Comparison of ENCODE assay signal across 11 mouse cellular contexts in genomic region chr4:100129201-100129600, GRCm38 (mm10). TPM values are rescaled to one million over a fixed set of nuclear protein-coding genes. Genes with fewer than 3 reads are reported as not detected.
DNase-seq lines count a peak whose midpoint lies in the region; ATAC-seq lines count a peak whose summit lies in the region.
"Had no signal": no experiment of that assay in that cellular context is flagged by ENCODE, and none has a peak within 500 bp of the region (broad histone marks: within the 10 kb centered on the region; RNA-seq: fewer than 3 reads in every experiment).

No protein-coding gene starts in this region.

- WGBS in hindbrain, embryonic 15.5 days = 55% methylated on average over 5 of the region's 5 CpGs
- WGBS in hindbrain, embryonic 11.5 days = 75% methylated on average over 5 of the region's 5 CpGs
- WGBS in embryonic facial prominence, embryonic 15.5 days = 43% methylated on average over 5 of the region's 5 CpGs
- WGBS in liver, embryonic 11.5 days = 75% methylated on average over 5 of the region's 5 CpGs

- no peak for ATAC-seq in hindbrain, embryonic 15.5 days (ENCODE audit: low FRiP score, low read depth)
- ATAC-seq in hindbrain, embryonic 11.5 days (ENCODE audit: low FRiP score) = no peak
- ATAC-seq in embryonic facial prominence, embryonic 15.5 days (ENCODE audit: insufficient number of reproducible peaks, low FRiP score, low TSS enrichment, low read depth) = no peak
- ATAC-seq in liver, embryonic 11.5 days (replicated peaks; ENCODE audit: low FRiP score) = no peak

- no peaks in the 10 kb centered on the region for H3K9me3 ChIP-seq in hindbrain, embryonic 15.5 days
- no peaks in the 10 kb centered on the region for H3K9me3 ChIP-seq in hindbrain, embryonic 11.5 days (ENCODE audit: control insufficient read depth, low read length)
- no peaks in the 10 kb centered on the region for H3K9me3 ChIP-seq in embryonic facial prominence, embryonic 15.5 days (replicated peaks)
- no peaks in the 10 kb centered on the region for H3K9me3 ChIP-seq in liver, embryonic 11.5 days (ENCODE audit: control insufficient read depth, low read length)
- H3K9me3 ChIP-seq: G1E; limb, embryonic 12.5 days; midbrain, embryonic 12.5 days had no signal

- no peak overlapping the region for H3K4me3 ChIP-seq in hindbrain, embryonic 15.5 days
- no peak overlapping the region for H3K4me3 ChIP-seq in hindbrain, embryonic 11.5 days (ENCODE audit: low read depth, low read length)
- no peak overlapping the region for H3K4me3 ChIP-seq in embryonic facial prominence, embryonic 15.5 days (replicated peaks)
- no peak overlapping the region for H3K4me3 ChIP-seq in liver, embryonic 11.5 days (ENCODE audit: low read depth, low read length)
- H3K4me3 ChIP-seq: limb, embryonic 12.5 days; midbrain, embryonic 12.5 days had no signal

- H3K27me3 ChIP-seq in hindbrain, embryonic 15.5 days = no peaks in the 10 kb centered on the region
- no peaks in the 10 kb centered on the region for H3K27me3 ChIP-seq in hindbrain, embryonic 11.5 days (ENCODE audit: control insufficient read depth, insufficient read depth, low read length)
- H3K27me3 ChIP-seq in embryonic facial prominence, embryonic 15.5 days = no peaks in the 10 kb centered on the region
- no peaks in the 10 kb centered on the region for H3K27me3 ChIP-seq in liver, embryonic 11.5 days (replicated peaks; ENCODE audit: control insufficient read depth, insufficient read depth, low read length)
- H3K27me3 ChIP-seq: midbrain, embryonic 12.5 days had no signal

- no peak overlapping the region for H3K9ac ChIP-seq in hindbrain, embryonic 15.5 days
- no peak overlapping the region for H3K9ac ChIP-seq in hindbrain, embryonic 11.5 days (ENCODE audit: low read depth, low read length)
- no peak overlapping the region for H3K9ac ChIP-seq in embryonic facial prominence, embryonic 15.5 days
- no peak overlapping the region for H3K9ac ChIP-seq in liver, embryonic 11.5 days (ENCODE audit: low read depth, low read length)
- H3K9ac ChIP-seq: limb, embryonic 12.5 days; midbrain, embryonic 12.5 days had no signal

- H3K36me3 ChIP-seq in hindbrain, embryonic 15.5 days = no peaks in the 10 kb centered on the region
- H3K36me3 ChIP-seq in hindbrain, embryonic 11.5 days (ENCODE audit: control insufficient read depth, insufficient read depth, low read length) = no peaks in the 10 kb centered on the region
- no peaks in the 10 kb centered on the region for H3K36me3 ChIP-seq in embryonic facial prominence, embryonic 15.5 days
- no peaks in the 10 kb centered on the region for H3K36me3 ChIP-seq in liver, embryonic 11.5 days (ENCODE audit: control insufficient read depth, insufficient read depth, low read length)
- H3K36me3 ChIP-seq: G1E; limb, embryonic 12.5 days; midbrain, embryonic 12.5 days had no signal

- peaks cover 10% of the 10 kb centered on the region for H3K4me1 ChIP-seq in hindbrain, embryonic 15.5 days (replicated peaks)
- no peaks in the 10 kb centered on the region for H3K4me1 ChIP-seq in hindbrain, embryonic 11.5 days (replicated peaks; ENCODE audit: control insufficient read depth, insufficient read depth, low read length)
- H3K4me1 ChIP-seq in embryonic facial prominence, embryonic 15.5 days = peaks cover 29% of the 10 kb centered on the region
- no peaks in the 10 kb centered on the region for H3K4me1 ChIP-seq in liver, embryonic 11.5 days (replicated peaks; ENCODE audit: control insufficient read depth, insufficient read depth, low read length)

- 0 out of 2 replicates have a peak overlapping the region, but pooled peaks have one; percentile 23 for H3K27ac ChIP-seq in hindbrain, embryonic 15.5 days (replicated peaks)
- no peak overlapping the region for H3K27ac ChIP-seq in hindbrain, embryonic 11.5 days (ENCODE audit: low read depth, low read length)
- 0 out of 2 replicates have a peak overlapping the region, but pooled peaks have one; percentile 40 for H3K27ac ChIP-seq in embryonic facial prominence, embryonic 15.5 days (replicated peaks)
- no peak overlapping the region for H3K27ac ChIP-seq in liver, embryonic 11.5 days (ENCODE audit: low read depth, low read length)
- H3K27ac ChIP-seq: limb, embryonic 12.5 days; midbrain, embryonic 12.5 days had no signal

- no peak overlapping the region for H3K4me2 ChIP-seq in hindbrain, embryonic 15.5 days
- no peak overlapping the region for H3K4me2 ChIP-seq in hindbrain, embryonic 11.5 days (replicated peaks; ENCODE audit: low read depth, low read length)
- H3K4me2 ChIP-seq in embryonic facial prominence, embryonic 15.5 days (replicated peaks) = 0 out of 2 replicates have a peak overlapping the region, but pooled peaks have one; percentile 8
- H3K4me2 ChIP-seq in liver, embryonic 11.5 days = no peak overlapping the region
- H3K4me2 ChIP-seq: limb, embryonic 12.5 days; midbrain, embryonic 12.5 days had no signal

- no peak for DNase-seq in hindbrain, embryonic 11.5 days (ENCODE audit: low spot score)
- DNase-seq in 3T3-L1 (ENCODE audit: low read depth, low spot score) (peak; percentile 20), NIH3T3 (ENCODE audit: low read depth) (peak; percentile 56)
- DNase-seq in right cerebral cortex, postnatal 4 days = no peak
- DNase-seq in liver, embryonic 11.5 days (ENCODE audit: low spot score) = no peak
- DNase-seq: adrenal gland, postnatal 25 days had no signal

RNA-seq across cellular contexts. Expression of gene Ror1, which starts 33.6 kb away (rescaled TPM):
- polyA plus RNA-seq in hindbrain, embryonic 15.5 days (2015; fragmentation: Nextera tagmentation; extraction: Ambion mirVana) = 1.6 and 1.9 TPM in 2 replicates
- polyA plus RNA-seq in hindbrain, embryonic 11.5 days (2014; fragmentation: Nextera tagmentation; extraction: Ambion mirVana) = 5.7 and 6.4 TPM in 2 replicates
- polyA plus RNA-seq in embryonic facial prominence, embryonic 15.5 days (2015; fragmentation: Nextera tagmentation; extraction: Ambion mirVana) = 9.3 and 11.7 TPM in 2 replicates
- 3.9 and 4.1 TPM in 2 replicates for polyA plus RNA-seq in liver, embryonic 11.5 days (2014; fragmentation: Nextera tagmentation; extraction: Ambion mirVana)
- polyA plus RNA-seq: G1E had no signal

Comparison
In these comparisons a context has a peak if more than half of its experiments do, and no peak if none do; other contexts are left out.
1. H3K27ac ChIP-seq: peak in hindbrain, embryonic 15.5 days (single experiment) and embryonic facial prominence, embryonic 15.5 days (single experiment); none in hindbrain, embryonic 11.5 days (single experiment) and liver, embryonic 11.5 days (single experiment).
2. DNase-seq: peak in 3T3-L1 (single experiment) and NIH3T3 (single experiment); none in hindbrain, embryonic 11.5 days (single experiment), right cerebral cortex, postnatal 4 days (single experiment) and liver, embryonic 11.5 days (single experiment).